Mouse (Mus musculus): ENCODE measurements around the gene Mup22. TPM values are rescaled to one million over a fixed set of nuclear protein-coding genes. Genes with fewer than 3 reads are reported as not detected.
"Not testable (repeated sequence)": the region's sequence is repeated elsewhere in the genome, so short reads cannot be mapped to it uniquely, and the experiment has no call there.

The Mup22 gene
- 0.40 TPM in 1 of 2 replicates, not detected in the other for polyA plus RNA-seq (2014; fragmentation: Nextera tagmentation; extraction: Ambion mirVana)

DNA sequence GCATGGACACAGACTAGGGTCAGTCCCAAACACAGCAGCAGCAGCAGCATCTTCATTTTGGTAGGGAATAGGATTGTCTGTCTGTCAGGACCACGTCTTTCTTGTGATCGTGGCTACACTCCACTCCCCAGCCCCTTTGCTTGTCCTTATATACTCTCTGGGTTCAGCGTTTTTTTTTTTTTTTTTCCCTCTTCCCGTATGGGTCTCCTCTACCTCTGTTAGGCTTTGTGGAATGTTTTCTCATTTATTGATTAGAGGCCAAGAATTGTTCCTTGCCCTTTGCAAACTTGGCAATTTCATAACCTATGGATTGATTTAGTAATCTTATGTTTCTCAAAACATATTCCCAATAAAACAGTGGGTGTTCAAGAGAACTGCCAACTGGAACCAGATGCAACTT lies at the start of gene Mup22:
Gene Mup22, minus strand, starts transcription at position 101 of the 400 bp plus-strand sequence.
- not testable (repeated sequence) for H3K27ac ChIP-seq (ENCODE audit: low read depth, low read length); H3K9me3 ChIP-seq (ENCODE audit: control insufficient read depth, low read length); H3K27me3 ChIP-seq (ENCODE audit: control insufficient read depth, insufficient read depth, low read length); H3K4me3 ChIP-seq (ENCODE audit: low read depth, low read length); H3K36me3 ChIP-seq (ENCODE audit: control insufficient read depth, insufficient read depth, low read length); H3K4me2 ChIP-seq (ENCODE audit: low read depth); ATAC-seq (ENCODE audit: insufficient read depth, low FRiP score, low TSS enrichment); H3K4me1 ChIP-seq (ENCODE audit: control insufficient read depth, insufficient read depth, low read length); H3K9ac ChIP-seq (ENCODE audit: low read length); DNase-seq (ENCODE audit: low spot score)
- WGBS: 83% methylated on average over 3 of the region's 4 CpGs

DNA sequence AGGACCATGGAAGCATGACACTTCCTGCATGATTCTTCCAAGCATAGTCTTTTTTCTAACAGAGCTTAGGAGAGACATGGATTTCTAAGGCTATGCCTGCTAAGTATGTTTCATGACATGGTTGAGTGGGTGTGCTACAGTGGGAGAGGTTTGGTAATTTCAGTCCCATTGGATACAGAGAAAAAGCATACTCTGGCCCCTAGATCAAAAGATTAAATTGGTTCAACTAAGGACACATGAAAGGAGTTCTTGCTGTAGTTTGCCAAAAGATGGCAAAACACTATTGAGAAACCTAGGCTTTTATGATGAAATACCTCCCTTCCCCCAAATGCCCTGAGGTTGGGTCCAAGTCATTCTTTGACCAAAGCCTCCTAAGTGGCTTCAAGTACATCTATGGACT lies 19.6 kb upstream of the Mup22 start:
- H3K4me1 ChIP-seq (ENCODE audit: control insufficient read depth, insufficient read depth, low read length); H3K36me3 ChIP-seq (ENCODE audit: control insufficient read depth, insufficient read depth, low read length); H3K9ac ChIP-seq (ENCODE audit: low read length); H3K4me3 ChIP-seq (ENCODE audit: low read depth, low read length); H3K4me2 ChIP-seq (ENCODE audit: low read depth); DNase-seq (ENCODE audit: low spot score); ATAC-seq (ENCODE audit: insufficient read depth, low FRiP score, low TSS enrichment); H3K27ac ChIP-seq (ENCODE audit: low read depth, low read length); H3K9me3 ChIP-seq (ENCODE audit: control insufficient read depth, low read length); H3K27me3 ChIP-seq (ENCODE audit: control insufficient read depth, insufficient read depth, low read length): not testable (repeated sequence)

Other genes with a start within 250 kb of the Mup22 start
- 3.4 and 4.8 TPM in 2 replicates for gene Mup10, start 239.3 kb downstream of the Mup22 start, polyA plus RNA-seq (2014; fragmentation: Nextera tagmentation; extraction: Ambion mirVana)
- gene Mup11, start 159.1 kb downstream of the Mup22 start, polyA plus RNA-seq (2014; fragmentation: Nextera tagmentation; extraction: Ambion mirVana): 0.43 and 1.6 TPM in 2 replicates
- gene Mup12, start 80.1 kb downstream of the Mup22 start, polyA plus RNA-seq (2014; fragmentation: Nextera tagmentation; extraction: Ambion mirVana): not detected in 2 replicates

Data from neural tube, embryonic 11.5 days (tissue).